Mouse (Mus musculus): ENCODE data around the gene Neu2.
A peak's percentile ranks its signal among the peaks of the same experiment; 100 is the strongest.
"Not testable (repeated sequence)": the region's sequence is repeated elsewhere in the genome, so short reads cannot be mapped to it uniquely, and the experiment has no call there.

Gene Neu2

GRCm38 (mm10) chr1:87509561-87510165 lies at the start of gene Neu2:
Gene Neu2 (plus strand): TSS chr1:87509889.
- no peak for DNase-seq (ENCODE audit: extremely low read depth, low read depth, low spot score)

DNA sequence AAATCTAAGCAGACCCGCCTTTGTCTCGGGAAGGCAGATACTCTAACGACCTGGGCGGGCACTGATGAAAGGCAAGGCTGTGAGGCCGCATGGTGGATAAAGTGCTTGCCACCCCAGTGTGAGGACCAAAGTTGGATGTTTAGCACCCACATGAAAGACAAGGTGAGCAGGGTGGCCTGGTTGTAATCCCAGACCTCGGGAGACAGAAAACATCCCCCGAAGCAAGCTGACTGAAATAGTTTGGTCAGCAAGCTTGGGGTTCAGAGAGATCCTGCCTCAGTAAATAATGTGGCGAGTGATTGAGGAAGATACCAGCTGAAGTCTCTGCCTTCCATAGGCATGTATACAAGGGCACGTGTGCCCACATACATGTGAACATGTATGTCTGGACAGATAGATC lies 42.2 kb upstream of the Neu2 start:
- no peak for DNase-seq (ENCODE audit: extremely low read depth, low read depth, low spot score)

DNA sequence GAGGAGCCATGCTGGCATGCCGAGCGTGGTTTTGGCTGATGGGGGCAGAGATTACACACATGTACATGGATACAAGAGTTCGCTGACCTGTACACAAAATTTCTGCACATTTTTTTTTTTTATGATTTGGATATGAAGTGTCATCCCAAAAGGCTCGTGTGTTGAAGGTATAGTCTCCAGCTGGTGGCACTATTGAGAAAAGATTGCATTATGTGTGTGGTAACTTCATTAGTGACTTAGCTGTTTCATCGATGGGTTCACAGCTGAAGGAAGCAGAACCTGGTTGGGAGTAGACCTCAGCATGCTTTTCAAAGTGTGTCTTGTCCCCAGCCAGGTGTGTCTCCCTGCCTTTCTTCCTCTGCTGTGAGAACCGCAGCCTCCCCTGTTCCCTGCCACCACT lies 41.4 kb upstream of the Neu2 start:
- DNase-seq (ENCODE audit: extremely low read depth, low read depth, low spot score) = no peak

- DNase-seq (ENCODE audit: extremely low read depth, low read depth, low spot score) = not testable (repeated sequence)
These were observed 39.7 kb upstream of the Neu2 start, which contains the start of gene Snorc for GRCm38 (mm10) chr1:87469971-87470370. Gene Snorc (plus strand): TSS chr1:87470271.

DNA sequence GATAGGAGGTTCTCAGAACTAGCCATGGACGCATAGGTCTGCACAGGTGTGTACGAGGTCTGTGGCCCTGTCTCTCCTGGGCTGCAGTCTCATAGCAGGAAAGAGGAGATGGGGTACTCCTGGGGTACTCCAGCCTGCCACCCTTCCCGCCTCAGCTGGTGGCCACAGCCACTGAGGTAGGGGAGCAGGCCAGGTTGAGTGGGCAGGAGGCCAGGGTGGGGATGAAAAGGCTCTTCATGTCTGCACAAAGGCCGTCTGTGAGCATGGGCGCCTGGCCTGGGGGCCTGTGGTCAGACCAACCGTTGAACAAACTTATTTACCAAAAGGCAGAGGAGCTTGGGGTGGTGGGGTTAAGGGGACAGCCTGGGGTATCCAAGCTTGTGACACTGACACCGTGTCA lies 37.8 kb upstream of the Neu2 start:
- no peak for DNase-seq (ENCODE audit: extremely low read depth, low read depth, low spot score)

DNA sequence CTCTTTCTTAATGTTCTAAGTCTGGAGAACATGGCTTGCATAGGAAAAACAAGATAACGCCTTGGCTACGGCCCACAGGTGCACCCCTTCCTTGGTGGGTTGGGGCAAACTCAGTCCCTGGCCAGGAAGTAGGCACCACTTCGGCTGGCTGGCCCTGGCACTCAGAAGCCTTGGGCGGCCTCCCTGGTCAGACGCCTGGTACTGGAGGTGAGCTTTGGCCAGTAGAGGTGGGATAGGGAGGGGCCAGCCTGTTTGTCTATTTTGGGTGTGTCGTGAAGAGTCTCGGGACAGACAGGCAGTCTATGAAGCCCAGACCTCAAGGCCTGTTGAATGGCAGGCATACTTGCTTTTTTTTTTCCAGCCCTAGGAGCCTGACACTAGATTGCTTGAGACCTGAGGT lies 37.1 kb upstream of the Neu2 start:
- no peak for DNase-seq (ENCODE audit: extremely low read depth, low read depth, low spot score)

- no peak for DNase-seq (ENCODE audit: extremely low read depth, low read depth, low spot score)
These were observed 34.4 kb upstream of the Neu2 start for GRCm38 (mm10) chr1:87475076-87475895.

DNA sequence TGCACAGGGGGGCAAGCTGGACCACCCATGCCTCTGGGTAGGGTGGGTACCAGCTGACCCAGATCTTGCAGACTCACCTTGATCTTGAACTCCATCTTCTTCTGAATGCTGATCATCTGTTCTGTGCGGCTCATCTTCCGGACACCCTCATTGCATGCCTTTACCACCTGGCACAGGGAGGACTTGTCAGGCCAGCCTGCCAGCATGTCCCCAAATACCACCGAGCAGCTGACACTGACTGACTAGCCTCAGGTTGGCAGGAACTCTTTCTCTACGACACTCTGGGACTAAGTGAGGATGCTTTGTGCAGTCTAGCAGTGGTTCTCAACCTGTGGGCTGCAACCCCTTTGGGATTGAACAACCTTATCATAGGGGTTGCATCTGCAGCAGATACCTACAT lies 27.1 kb upstream of the Neu2 start:
- DNase-seq (ENCODE audit: extremely low read depth, low read depth, low spot score) = no peak

DNA sequence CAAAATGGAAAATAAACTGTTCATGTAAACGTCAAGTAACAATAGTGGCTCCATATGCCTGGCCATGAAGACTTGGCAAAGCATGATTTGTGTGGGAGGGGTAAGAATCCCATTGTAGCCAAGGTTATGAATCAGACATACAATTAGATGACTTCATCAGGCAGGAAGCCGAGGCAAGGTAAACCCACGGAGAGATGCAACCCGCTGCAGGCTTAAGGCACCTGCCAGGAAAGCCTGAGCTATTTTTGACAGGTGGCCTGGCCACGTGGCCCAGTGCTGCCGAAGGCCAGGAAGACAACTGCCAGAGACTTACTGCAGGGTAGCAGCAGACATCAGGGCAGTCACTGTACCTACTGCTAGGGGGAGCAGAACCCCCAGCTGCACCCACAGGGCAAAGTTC lies 23.3 kb upstream of the Neu2 start:
- peak; percentile 67 for DNase-seq (ENCODE audit: extremely low read depth, low read depth, low spot score)

- DNase-seq (ENCODE audit: extremely low read depth, low read depth, low spot score) = no peak
These were observed 17.4 kb upstream of the Neu2 start for GRCm38 (mm10) chr1:87492285-87492684.

DNA sequence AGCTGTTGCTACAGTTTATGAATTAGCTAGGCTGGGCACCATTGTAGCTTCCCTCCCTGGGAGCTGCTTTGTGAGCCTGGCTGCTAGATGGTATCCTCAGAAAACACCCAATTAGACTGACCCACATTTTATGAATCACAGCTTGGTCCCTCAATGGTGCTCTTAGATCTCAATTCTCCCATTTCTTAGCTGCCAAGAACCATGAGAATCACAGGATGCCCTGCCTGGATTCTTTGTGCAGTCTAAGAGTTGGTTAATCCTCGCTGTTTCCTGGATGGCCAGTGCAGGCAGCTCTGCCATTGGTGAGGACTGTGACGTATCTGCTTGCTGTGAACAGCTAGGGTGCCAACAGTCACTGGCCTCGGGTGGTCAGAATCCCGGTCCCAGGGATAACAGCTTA lies 16.1 kb upstream of the Neu2 start:
- no peak for DNase-seq (ENCODE audit: extremely low read depth, low read depth, low spot score)

DNA sequence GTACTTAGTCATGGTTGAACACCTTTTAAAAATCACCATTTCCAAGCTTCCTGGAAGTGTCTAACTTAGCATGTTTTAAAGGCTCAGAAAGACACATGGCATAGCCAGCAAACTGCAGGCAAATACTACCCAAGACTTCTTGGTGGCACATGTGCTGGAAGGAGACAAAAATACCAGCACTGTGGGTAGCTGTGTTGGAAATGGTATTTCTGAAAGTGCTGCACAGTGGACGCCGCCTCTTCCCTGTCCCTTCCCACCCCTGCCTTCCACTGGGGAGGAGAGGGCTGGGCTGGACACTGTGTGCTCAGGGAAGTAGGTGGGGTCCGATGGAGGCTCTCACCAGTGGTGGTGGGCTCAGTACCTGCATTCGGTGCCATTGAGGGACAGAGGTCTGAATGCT lies 4.2 kb upstream of the Neu2 start:
- no peak for DNase-seq (ENCODE audit: extremely low read depth, low read depth, low spot score)

- no peak for DNase-seq (ENCODE audit: extremely low read depth, low read depth, low spot score)
These were observed 1.8 kb upstream of the Neu2 start for GRCm38 (mm10) chr1:87507857-87508256.

DNA sequence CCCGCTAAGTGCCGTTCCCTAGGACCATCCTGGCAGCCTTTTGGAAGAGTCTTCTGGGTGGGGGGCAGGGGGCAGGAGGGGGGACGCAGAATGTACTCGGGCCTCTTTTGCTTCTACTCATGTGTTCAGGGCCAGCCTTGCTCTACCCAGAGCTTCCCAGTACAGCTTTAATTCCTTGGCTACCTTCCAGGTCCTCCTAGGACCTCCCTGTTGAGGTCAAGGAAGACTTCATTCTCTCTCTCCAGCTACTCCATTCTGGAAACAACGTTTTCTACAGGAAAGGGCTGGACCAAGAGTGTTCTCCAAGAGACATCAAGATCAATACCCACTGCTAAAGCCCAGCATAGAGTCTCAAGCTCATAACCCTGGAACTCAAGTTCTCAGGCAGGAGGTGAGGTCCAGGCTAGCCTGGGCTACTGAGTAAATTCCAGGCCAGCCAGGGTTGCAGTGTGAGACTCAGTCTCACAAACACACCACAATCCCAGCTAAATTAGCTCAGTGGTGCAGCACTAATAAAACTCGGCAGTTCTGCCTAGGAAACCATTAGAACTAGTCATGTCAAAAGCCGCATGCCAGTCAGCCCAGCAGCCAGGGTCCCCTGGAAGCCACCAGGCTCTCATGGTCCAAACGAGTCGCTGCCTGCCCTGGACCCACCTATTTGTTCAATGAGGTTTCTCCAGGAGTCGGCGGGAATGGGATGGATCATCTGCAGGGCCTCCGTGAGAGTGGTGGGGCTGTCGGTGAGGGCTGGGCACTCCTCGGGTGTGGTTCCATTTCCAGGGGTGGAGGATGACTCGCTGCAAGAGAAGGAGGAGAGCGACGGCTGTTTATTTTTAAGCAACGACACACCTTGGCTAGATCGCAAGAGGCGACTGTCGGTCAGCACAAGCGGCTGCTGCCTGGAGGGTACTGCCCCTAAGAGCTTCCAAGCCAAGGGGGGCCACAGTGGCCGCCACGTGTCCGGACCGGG lies 813 bp upstream of the Neu2 start:
- DNase-seq (ENCODE audit: extremely low read depth, low read depth, low spot score) = no peak

DNA sequence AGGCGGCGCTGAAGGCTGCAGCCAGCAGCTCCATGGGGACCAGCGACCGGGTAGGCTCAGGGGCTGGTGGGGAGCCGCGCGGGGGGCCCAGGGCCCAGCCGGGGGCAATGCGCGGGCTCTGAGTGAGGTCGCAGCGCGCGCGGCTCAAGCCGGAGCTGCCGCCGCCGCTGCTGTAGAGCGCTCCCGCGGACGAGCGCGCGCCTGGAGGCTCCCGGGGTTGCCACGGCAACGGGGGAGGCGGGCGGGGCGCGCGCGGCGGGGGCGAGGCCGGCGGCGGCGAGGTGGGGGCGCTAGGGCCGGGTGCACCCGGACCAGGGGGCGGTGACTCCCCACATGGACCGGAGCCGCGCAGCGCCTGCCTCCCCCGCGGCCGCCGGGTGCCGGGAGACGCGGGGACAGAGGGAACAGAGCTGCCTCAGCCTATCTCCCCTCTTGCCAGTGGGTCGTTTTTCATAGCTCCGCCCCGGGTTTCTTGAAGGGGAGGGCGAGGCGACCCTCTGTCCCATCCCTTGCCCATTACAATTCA lies 540 bp downstream of the Neu2 start:
- no peak for DNase-seq (ENCODE audit: extremely low read depth, low read depth, low spot score)

DNA sequence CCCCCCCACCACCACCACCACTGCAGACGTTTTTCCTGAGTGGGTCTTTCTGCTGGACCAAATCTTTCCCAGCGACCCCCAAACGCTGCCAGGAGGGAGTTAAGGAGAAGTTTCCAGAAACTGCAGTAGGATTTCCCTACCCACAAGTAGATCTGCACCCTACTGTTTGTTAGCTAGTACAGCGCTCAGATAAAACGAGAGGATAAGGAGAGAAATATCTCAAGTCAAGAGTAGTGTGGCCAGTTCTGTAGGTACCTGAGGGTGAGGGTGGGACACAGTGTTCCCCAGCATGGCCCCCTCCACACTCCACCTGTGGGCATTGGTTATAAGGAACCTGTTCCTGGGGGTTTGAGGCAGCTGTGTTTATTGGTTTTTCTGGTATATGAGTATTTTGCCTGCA lies 1.2 kb downstream of the Neu2 start:
- DNase-seq (ENCODE audit: extremely low read depth, low read depth, low spot score) = no peak

DNA sequence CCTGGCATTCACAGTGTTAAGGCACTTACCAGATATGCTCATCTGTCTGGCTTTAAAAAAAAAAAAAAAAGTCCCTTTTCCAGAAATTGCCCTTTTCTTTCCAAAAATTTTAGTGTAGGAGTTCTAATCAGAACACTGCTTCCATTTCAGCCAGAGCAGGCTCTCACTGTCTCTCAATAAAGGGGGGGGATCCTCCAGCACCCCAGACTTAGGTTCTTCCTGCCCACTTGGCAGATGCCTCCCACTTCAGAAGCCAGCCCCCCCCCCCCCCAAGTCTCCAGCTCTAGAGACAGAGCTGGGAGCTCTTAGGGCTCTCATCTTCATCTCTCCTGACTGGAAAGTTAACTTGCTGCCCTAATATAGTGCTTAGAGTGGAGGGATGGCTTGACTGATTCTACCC lies 10.8 kb downstream of the Neu2 start:
- no peak for DNase-seq (ENCODE audit: extremely low read depth, low read depth, low spot score)

DNA sequence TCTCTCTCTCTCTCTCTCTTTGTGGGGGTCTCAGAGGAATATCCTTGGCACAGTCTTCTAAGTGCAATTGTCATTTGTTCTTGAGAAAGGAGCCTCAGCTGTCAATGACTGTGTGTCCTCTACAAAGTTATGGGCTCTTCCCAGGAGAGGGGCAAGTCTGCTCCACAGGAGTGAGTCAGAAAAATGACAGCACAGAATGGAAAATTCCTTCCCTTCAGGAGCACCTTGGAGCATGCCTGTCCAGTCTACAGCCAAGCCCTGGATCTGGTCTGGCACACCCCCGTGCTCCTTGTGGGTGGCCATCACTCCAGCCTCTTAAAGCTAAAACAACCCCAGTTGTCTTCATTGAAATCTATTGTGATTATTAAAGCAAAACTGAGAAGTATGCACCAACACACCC lies 11.8 kb downstream of the Neu2 start:
- no peak for DNase-seq (ENCODE audit: extremely low read depth, low read depth, low spot score)

- DNase-seq (ENCODE audit: extremely low read depth, low read depth, low spot score) = no peak
These were observed 15.4 kb downstream of the Neu2 start for GRCm38 (mm10) chr1:87525041-87525440.

DNA sequence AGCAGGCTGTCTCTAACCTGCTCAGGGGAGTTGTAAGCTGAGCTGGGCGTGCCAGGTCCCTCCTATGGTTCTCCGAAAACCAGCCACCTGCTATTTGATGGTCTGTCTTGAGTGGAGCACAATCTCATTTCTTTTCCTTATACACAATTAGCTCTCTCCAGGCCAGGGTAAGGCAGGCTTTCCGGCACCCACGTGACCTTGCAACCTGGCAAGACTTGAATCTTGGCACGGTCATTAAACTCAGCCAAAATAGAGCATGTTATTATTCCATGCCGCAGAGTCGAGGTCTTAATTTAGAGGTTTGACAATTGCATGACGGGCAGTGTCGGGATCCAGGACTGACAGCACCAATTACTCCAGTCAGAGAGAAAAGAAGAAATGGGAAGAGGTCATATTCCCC lies 17.5 kb downstream of the Neu2 start:
- no peak for DNase-seq (ENCODE audit: extremely low read depth, low read depth, low spot score)

DNA sequence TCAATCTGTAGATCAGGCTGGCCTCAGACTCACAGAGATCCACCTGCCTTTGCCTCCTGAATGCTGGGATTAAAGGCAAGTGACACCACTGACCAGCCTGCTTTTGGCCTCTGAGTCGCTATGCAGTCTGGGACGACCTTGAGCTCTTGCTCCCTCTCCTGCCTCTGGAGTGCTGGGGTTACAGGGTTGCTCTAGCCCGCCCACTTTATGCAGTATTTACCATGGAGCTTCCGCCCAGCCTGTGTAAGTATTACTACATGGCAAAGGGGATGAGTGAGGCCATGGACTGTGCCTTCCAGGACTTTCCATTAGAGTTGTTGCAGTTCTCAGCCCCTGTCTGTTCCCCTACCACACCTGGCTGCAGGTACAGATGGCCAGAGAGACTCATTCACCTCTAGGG lies 22.7 kb downstream of the Neu2 start:
- DNase-seq (ENCODE audit: extremely low read depth, low read depth, low spot score) = no peak

All from fat pad, adult 2 months (tissue).